Comparison of ENCODE assay signal across 14 mouse cellular contexts in the genomic region with DNA sequence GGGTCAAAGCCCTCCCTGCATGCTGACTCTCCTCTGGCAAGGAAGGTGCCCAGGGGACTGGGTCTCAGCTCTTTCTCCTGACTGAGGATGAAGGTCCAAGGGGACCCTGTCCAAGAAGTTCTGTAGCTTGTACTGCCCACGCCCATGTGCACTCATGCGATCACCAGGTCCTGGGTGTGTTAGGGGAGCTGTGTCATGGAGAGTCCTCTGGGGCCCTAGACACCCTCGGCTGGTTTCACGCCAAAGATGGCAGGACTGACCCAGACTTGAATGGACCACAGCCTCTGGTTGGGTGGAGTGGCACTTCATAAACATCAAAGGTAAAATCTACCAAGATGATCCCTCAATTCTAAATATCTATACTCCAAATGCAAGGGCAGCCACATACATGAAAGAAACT. TPM values are rescaled to one million over a fixed set of nuclear protein-coding genes. Genes with fewer than 3 reads are reported as not detected.
"Had no signal": no experiment of that assay in that cellular context is flagged by ENCODE, and none has a peak within 500 bp of the region (broad histone marks: within the 10 kb centered on the region; RNA-seq: fewer than 3 reads in every experiment).

No protein-coding gene starts in this region.

RNA-seq across cellular contexts. Expression of gene Serpinb9f, which starts 15.2 kb away (rescaled TPM):
- polyA plus RNA-seq: neural tube, embryonic 12.5 days; neural tube, embryonic 13.5 days; neural tube, embryonic 14.5 days; neural tube, embryonic 15.5 days; small intestine, adult 2 months; spleen, adult 2 months; stomach, embryonic 14.5 days; stomach, embryonic 15.5 days; stomach, embryonic 16.5 days; stomach, postnatal 0 days; testis, adult 2 months; thymus, adult 2 months; thymus, postnatal 0 days had no signal

RNA-seq across cellular contexts. Expression of gene Serpinb9e, which starts 59.2 kb away (rescaled TPM):
- polyA plus RNA-seq: neural tube, embryonic 12.5 days; neural tube, embryonic 13.5 days; neural tube, embryonic 14.5 days; neural tube, embryonic 15.5 days; small intestine, adult 2 months; spleen, adult 2 months; stomach, embryonic 14.5 days; stomach, embryonic 15.5 days; stomach, embryonic 16.5 days; stomach, postnatal 0 days; testis, adult 2 months; thymus, adult 2 months; urinary bladder, adult 2 months had no signal
